Mouse (Mus musculus): ENCODE measurements at regions not wholly inside any gene's neighbourhood (a gene's known extent, or its start where the extent isn't known, plus 50 kb on each side); places are given as distances from the start of the nearest gene placed in this dataset.
"Not testable (repeated sequence)": the region's sequence is repeated elsewhere in the genome, so short reads cannot be mapped to it uniquely, and the experiment has no call there.

DNA sequence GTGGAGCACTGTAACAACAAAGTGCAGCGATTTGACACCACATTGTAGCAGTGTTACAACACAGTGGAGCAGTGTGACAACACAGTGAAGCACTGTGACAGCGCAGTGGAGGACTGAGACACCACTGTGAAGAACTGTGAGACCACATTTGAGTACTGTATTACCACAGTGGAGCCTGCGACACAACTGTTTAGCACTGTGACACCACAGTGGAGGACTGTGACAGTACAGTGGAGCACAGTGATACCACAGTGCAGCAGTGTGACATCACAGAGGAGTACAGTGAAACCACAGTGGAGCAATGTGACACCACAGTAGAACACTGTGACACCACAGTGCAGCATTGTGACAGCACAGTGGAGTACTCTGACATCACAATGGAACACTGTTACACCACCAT is 102.5 kb upstream of the Vmn1r2 start:
- H3K4me3 ChIP-seq (ENCODE audit: low read depth, low read length): no peak overlapping the region

DNA sequence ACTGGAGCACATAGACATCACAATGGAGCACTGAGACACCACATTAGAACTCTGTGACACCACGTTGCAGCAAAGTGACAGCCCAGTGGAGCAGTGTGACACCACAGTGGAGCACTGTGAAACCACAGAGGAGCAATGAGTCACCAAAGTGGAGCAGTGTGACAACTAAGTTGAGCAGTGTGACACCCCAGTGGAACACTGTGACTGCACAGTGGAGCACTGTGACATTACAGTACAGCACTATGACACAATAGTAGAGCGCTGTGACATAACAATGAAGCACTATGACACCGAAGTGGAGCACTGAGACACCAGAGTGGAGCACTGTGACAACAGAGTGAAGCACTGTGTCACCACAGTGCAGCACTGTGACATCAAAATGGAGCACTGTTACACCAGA is 101.8 kb upstream of the Vmn1r2 start:
- not testable (repeated sequence) for DNase-seq (ENCODE audit: low spot score); H3K4me2 ChIP-seq (replicated peaks; ENCODE audit: low read depth); H3K36me3 ChIP-seq (ENCODE audit: control insufficient read depth, insufficient read depth, low read length); H3K4me1 ChIP-seq (replicated peaks; ENCODE audit: control insufficient read depth, insufficient read depth); ATAC-seq (ENCODE audit: low FRiP score, low TSS enrichment); H3K9ac ChIP-seq (ENCODE audit: low read length); H3K27ac ChIP-seq (replicated peaks); H3K4me3 ChIP-seq (ENCODE audit: low read depth, low read length); H3K27me3 ChIP-seq (ENCODE audit: control insufficient read depth, insufficient read depth, low read length)
- H3K9me3 ChIP-seq (ENCODE audit: control insufficient read depth, low read length): peaks cover 50% of the 10 kb centered on the region
- 75% methylated on average over 3 of the region's 3 CpGs for WGBS

More for the DNA sequence above, 102.5 kb upstream of the Vmn1r2 start:
- no peak overlapping the region for H3K9ac ChIP-seq (ENCODE audit: low read length)
- no peaks in the 10 kb centered on the region for H3K27me3 ChIP-seq (ENCODE audit: control insufficient read depth, insufficient read depth, low read length)
- no peak overlapping the region for H3K27ac ChIP-seq (replicated peaks)
- H3K4me2 ChIP-seq (replicated peaks; ENCODE audit: low read depth): no peak overlapping the region
- no peak for TF ChIP-seq CTCF (IDR thresholded peaks at IDR 0.05; ENCODE audit: low read depth)
- TF ChIP-seq EP300 (optimal IDR thresholded peaks at IDR 0.05): no peak
- no peaks in the 10 kb centered on the region for H3K36me3 ChIP-seq (ENCODE audit: control insufficient read depth, insufficient read depth, low read length)
- no peak for DNase-seq (ENCODE audit: low spot score)
- H3K9me3 ChIP-seq (ENCODE audit: control insufficient read depth, low read length): peaks cover 48% of the 10 kb centered on the region
- no peaks in the 10 kb centered on the region for H3K4me1 ChIP-seq (replicated peaks; ENCODE audit: control insufficient read depth, insufficient read depth)
- WGBS: 37% methylated on average over 3 of the region's 3 CpGs
- ATAC-seq (ENCODE audit: low FRiP score, low TSS enrichment): no peak

- H3K9me3 ChIP-seq (ENCODE audit: control insufficient read depth, low read length): peaks cover 50% of the 10 kb centered on the region
Observed at GRCm38 (mm10) chr4:3066051-3066736, 100.9 kb upstream of the Vmn1r2 start.

DNA sequence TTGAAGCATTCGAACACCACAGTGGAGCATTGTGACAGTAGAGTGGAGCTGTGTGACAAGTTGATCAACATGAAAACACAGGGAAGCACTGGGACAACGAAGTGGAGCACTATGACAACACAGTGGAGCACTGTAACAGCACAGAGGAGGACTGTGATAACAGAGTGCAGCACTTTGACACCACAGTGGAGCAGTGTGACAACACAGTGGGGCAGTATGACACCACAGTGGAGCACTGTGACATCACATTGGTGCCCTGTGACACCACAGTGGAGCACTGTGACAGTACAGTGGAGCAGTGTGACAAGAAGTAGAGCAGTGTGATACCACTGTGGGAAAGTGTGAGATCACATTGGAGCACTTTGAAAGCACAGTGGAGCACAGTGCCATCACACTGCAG is 99.9 kb upstream of the Vmn1r2 start:
- DNase-seq (ENCODE audit: low spot score) (no peak), ATAC-seq (ENCODE audit: low FRiP score, low TSS enrichment) (peak; percentile 6; the same call in 1 of the 2 replicates)
- no peaks in the 10 kb centered on the region for H3K27me3 ChIP-seq (ENCODE audit: control insufficient read depth, insufficient read depth, low read length)
- H3K9ac ChIP-seq (ENCODE audit: low read length): no peak overlapping the region
- no peak overlapping the region for H3K27ac ChIP-seq (replicated peaks)
- peaks cover 43% of the 10 kb centered on the region for H3K9me3 ChIP-seq (ENCODE audit: control insufficient read depth, low read length)
- 45% methylated on average over 2 of the region's 2 CpGs for WGBS
- no peak overlapping the region for H3K4me2 ChIP-seq (replicated peaks; ENCODE audit: low read depth)
- TF ChIP-seq CTCF (IDR thresholded peaks at IDR 0.05; ENCODE audit: low read depth): no peak
- TF ChIP-seq EP300 (optimal IDR thresholded peaks at IDR 0.05): no peak
- H3K36me3 ChIP-seq (ENCODE audit: control insufficient read depth, insufficient read depth, low read length): no peaks in the 10 kb centered on the region
- no peak overlapping the region for H3K4me3 ChIP-seq (ENCODE audit: low read depth, low read length)
- H3K4me1 ChIP-seq (replicated peaks; ENCODE audit: control insufficient read depth, insufficient read depth): no peaks in the 10 kb centered on the region

More at GRCm38 (mm10) chr4:3066051-3066736, 100.9 kb upstream of the Vmn1r2 start:
- DNase-seq (ENCODE audit: low spot score): no peak
- Histone ChIP-seq H3K9ac (ENCODE audit: low read length) (no peak overlapping the region), H3K27ac (replicated peaks) (no peak overlapping the region), H3K36me3 (ENCODE audit: control insufficient read depth, insufficient read depth, low read length) (no peaks in the 10 kb centered on the region), H3K4me1 (replicated peaks; ENCODE audit: control insufficient read depth, insufficient read depth) (no peaks in the 10 kb centered on the region), H3K27me3 (ENCODE audit: control insufficient read depth, insufficient read depth, low read length) (no peaks in the 10 kb centered on the region), H3K4me3 (ENCODE audit: low read depth, low read length) (no peak overlapping the region), H3K4me2 (replicated peaks; ENCODE audit: low read depth) (no peak overlapping the region)
- no peak for ATAC-seq (ENCODE audit: low FRiP score, low TSS enrichment)
- TF ChIP-seq CTCF (IDR thresholded peaks at IDR 0.05; ENCODE audit: low read depth) (no peak), EP300 (optimal IDR thresholded peaks at IDR 0.05) (no peak)
- 77% methylated on average over 5 of the region's 5 CpGs for WGBS

- no peak for TF ChIP-seq EP300 (optimal IDR thresholded peaks at IDR 0.05)
- ATAC-seq (ENCODE audit: low FRiP score, low TSS enrichment) (peak; percentile 52), DNase-seq (ENCODE audit: low spot score) (no peak)
- Histone ChIP-seq H3K9me3 (ENCODE audit: control insufficient read depth, low read length) (peaks cover 39% of the 10 kb centered on the region), H3K36me3 (ENCODE audit: control insufficient read depth, insufficient read depth, low read length) (no peaks in the 10 kb centered on the region), H3K4me2 (replicated peaks; ENCODE audit: low read depth) (no peak overlapping the region), H3K9ac (ENCODE audit: low read length) (no peak overlapping the region), H3K27ac (replicated peaks) (no peak overlapping the region), H3K27me3 (ENCODE audit: control insufficient read depth, insufficient read depth, low read length) (no peaks in the 10 kb centered on the region), H3K4me1 (replicated peaks; ENCODE audit: control insufficient read depth, insufficient read depth) (no peaks in the 10 kb centered on the region), H3K4me3 (ENCODE audit: low read depth, low read length) (no peak overlapping the region)
- 34% methylated on average over 2 of the region's 2 CpGs for WGBS
Observed at GRCm38 (mm10) chr4:3067666-3068065, 99.5 kb upstream of the Vmn1r2 start.

GRCm38 (mm10) chr4:3068306-3069223 is 98.6 kb upstream of the Vmn1r2 start:
- no peak overlapping the region for H3K27ac ChIP-seq (replicated peaks)
- ATAC-seq (ENCODE audit: low FRiP score, low TSS enrichment) (peak; percentile 54), DNase-seq (ENCODE audit: low spot score) (no peak)
- no peaks in the 10 kb centered on the region for H3K36me3 ChIP-seq (ENCODE audit: control insufficient read depth, insufficient read depth, low read length)
- TF ChIP-seq EP300 (optimal IDR thresholded peaks at IDR 0.05) (no peak), CTCF (IDR thresholded peaks at IDR 0.05; ENCODE audit: low read depth) (no peak)
- WGBS: 84% methylated on average over 6 of the region's 6 CpGs
- H3K4me3 ChIP-seq (ENCODE audit: low read depth, low read length): no peak overlapping the region
- no peaks in the 10 kb centered on the region for H3K4me1 ChIP-seq (replicated peaks; ENCODE audit: control insufficient read depth, insufficient read depth)
- no peak overlapping the region for H3K4me2 ChIP-seq (replicated peaks; ENCODE audit: low read depth)
- no peak overlapping the region for H3K9ac ChIP-seq (ENCODE audit: low read length)
- H3K9me3 ChIP-seq (ENCODE audit: control insufficient read depth, low read length): peaks cover 36% of the 10 kb centered on the region
- H3K27me3 ChIP-seq (ENCODE audit: control insufficient read depth, insufficient read depth, low read length): no peaks in the 10 kb centered on the region

All from stomach, postnatal 0 days (tissue).